Mouse (Mus musculus) hematopoietic stem cell, adult 5-6 weeks (primary cell): ENCODE measurements at regions not wholly inside any gene's neighbourhood (a gene's known extent, or its start where the extent isn't known, plus 50 kb on each side); places are given as distances from the start of the nearest gene placed in this dataset.

Experiments used
- ATAC-seq, 2 experiments: fragments of 125-278 bp in 1 of 2; replicated peaks in 1 of 2; 2 replicates each; pipeline ENCODE4 v1.8.0; 2016 to 2017; ENCODE audit warnings: inconsistent platforms in 2 of 2, mild to moderate bottlenecking in 2 of 2, moderate number of reproducible peaks in 2 of 2, low read depth in 1 of 2, moderate TSS enrichment in 1 of 2; ENCODE audit not compliant: low FRiP score in 2 of 2, poor library complexity in 2 of 2, severe bottlenecking in 2 of 2, insufficient read depth in 1 of 2, low TSS enrichment in 1 of 2

DNA sequence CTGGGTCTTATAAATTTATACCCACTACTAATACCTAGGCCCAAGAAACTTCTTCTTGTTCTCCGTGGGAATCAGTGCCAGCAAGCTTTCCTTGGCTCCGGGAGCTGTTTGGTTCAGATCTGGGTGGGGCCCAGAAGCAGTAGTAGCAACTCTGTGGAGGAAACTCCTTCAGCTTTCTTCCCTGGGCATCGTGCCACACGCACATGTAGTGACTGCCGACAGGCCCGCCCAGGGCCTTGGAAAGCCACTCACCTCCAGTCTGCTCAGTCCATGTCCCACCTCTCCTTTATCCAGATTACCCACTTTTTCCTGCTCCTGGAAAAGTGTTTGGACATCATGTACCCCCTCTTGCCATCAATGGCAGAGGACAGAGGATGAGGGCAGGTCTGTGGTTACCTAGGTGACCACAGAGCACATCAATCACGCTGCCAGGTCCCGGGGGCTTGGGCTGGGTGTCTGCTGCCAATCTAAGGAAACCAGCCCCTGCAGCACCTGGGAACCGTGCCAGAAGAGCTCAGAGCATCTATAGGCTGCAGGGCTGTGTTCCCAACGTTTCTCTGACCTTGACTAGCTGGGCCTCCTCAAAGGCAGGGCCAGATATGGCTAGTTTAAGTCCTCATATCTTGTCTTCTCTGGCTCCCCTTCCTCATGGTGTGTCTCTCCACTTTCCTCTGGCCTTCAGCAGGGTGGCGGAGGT, 63.1 kb upstream of the Mef2a start:
- ATAC-seq: peak; percentile 66 to 76

DNA sequence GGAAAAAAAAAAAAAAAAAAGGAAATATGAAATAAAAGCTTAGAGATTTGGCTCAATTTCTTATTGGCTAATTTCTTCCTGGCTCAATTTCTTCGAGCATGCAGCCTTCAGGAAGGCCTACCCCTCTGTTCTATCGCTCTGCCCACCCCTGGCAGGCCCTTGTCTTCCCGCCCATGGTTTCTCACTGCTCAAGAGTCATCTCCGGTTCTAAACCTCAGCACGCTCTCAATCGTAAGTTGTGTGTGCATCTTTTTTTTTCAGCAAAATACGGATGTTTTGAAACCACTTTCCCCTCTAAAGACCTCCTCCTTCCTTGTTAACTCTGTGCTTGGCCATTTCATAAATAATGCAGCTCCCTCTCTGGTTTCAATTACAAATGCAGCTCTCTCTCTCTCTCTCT, 58.3 kb upstream of the Mef2a start:
- ATAC-seq: peak in 1 of 2 experiments; percentile 10; a peak in 1 of 4 replicates

DNA sequence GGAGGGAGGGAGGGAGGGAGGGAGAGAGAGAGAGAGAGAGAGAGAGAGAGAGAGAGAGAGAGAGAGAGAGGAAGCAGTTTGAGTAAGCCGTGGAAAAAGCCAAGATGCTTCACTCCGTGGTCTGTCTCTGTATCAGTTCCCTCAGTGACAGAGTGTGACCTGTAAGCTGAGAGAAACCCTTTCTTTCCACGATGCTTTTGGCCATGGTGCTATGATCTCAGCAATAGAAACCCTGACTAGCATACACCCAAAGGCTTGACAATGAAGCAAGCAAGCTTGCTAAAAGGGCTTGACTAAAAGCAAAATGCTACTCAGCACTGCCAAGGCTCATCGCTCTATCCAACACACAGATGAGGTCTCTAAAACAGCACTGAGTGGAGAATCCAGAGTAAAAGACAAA, 57.4 kb upstream of the Mef2a start:
- ATAC-seq: no peak

DNA sequence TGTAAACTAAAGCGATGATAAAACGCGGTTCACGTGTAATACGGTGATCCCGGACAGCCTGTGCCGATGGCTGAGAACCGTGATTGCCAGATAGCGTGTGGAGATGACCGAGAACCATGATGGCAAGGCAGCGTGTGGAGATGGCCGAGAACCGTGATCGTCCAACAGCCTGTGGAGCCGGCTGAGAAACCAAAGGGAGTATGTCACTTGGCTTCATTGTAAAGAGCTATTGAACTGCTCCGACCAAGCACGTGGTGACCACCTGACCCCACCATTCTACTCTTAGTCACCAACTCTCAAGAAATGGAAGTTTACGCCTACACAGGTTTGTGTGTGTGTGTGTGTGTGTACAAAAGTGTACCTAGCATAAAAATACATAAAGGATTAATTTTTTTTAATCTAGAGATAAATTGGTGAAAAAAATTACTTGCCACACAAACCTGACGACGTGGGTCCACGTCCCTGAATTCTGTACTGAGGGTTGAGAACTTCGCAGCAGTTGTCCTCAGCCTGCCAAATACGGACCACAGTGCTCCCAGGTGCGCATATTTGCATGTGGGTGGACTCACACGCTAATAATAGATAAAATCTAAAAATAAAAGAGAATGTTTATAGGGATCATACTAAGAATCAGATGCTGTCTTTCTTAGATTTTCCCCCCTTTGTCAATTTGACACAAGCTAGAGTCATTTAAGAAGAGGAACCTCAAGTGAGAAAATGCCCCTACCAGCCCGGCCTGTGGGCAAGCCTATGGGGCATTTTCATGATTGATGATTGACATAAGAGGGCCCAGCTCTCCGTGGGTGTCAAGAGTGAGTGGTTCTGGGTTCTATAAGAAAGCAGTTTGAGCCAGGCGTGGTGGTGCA, 56.6 kb upstream of the Mef2a start:
- no peak for ATAC-seq

DNA sequence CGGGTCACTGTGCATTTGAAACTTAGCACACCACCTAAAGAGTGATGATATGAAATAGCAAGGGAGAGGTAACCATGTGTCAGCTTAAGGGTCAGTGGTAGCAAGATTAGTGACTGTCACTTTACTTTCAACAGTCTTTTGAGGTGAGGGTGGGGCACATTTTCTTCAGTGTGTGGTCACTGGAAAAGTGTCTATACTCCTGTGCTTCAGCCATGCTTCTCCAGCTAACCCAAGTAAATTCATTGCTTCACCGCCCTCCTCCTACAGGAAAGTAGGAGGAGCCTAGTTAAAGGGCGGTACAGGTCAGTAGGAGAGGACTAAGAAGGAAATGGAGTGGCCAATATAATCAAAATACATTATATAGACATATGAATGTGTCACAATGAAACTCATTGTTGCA, 55.7 kb upstream of the Mef2a start:
- ATAC-seq: no peak

DNA sequence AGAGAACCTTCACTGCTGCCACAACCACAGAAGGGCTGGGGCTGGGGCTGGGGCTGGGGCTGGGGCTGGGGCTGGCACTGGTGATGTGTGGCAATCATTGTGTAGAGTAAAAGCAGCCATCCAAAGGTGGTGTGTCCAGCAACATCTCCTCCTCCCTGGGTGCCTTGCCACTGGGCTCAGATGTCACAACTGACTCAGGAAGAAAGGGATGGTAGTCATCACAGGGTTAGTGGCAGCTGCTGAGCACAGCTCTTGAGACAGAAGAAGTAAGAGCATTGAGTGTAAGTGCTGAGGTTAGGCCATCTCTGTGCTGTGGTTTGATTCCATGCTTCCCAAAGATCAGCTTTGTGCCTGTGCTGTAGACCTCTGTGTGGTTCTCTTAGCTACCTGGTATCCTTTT, 53.4 kb upstream of the Mef2a start:
- ATAC-seq: no peak

DNA sequence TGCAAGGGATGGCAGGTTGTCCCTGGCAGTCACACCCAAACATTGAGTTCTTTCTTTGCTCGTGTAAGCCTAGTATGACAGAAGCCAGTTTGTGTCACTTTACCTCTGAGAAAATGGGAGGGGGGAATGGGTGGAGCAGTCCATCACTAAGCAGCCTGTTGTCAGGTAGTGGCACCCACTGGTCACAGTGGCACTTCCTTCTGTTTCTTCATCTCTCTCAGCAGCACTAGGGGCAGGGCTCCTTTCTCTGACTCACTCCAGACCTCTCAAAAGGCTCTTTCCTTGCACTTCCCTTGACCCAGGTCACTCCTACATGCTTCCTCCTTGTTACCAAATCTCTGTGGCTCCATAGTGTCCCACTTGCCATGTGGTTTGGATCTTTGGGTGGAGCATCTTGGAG, 52.9 kb upstream of the Mef2a start:
- peak; percentile 46 to 55; a peak in 3 of 4 replicates for ATAC-seq

DNA sequence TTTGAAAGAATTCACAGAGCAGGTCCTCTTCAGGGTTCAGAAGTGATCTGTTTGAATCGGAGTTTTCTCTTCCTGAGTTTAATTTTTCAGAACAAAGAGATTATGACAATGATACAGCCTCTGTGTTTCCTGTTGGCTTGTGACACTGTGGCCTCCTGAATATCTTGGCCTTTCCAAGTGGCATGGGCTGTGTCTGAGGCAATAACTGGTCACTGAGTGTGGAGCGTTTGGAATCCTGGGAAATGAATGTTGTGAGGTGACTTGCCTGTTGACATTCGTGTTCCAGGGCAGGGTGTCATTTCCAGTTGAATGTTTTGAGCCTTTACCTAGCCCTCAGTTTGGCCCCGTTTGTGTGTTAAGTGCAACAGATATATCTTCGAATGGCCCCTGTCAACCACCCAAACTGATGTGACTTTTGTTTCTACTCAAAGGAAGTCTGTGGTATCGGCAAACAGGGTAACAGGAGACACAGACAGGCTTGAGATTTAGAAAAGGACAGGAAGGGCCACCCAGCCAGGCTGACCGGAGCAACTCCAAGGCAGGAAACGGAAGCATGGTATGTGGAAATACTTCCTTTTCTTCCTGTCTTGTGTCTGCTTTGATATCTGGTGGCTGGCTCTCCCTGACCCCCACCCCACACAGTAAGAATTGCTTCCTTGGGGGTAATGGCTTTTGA, 52.3 kb upstream of the Mef2a start:
- 0 out of 4 replicates have a peak, but pooled peaks of 1 of the 2 experiments have one; percentile 4 for ATAC-seq
